Mouse (Mus musculus): Measurements from ENCODE around the gene Gm11213.

- TF ChIP-seq POLR2A (IDR thresholded peaks at IDR 0.05; ENCODE audit: borderline replicate concordance, low read depth, low read length) (no peak), CTCF (IDR thresholded peaks at IDR 0.05; ENCODE audit: low read depth, low read length) (no peak)
Observed at GRCm38 (mm10) chr4:63559127-63559697, 45.8 kb downstream of the Gm11213 start.

Measured in bone marrow macrophage, adult 2 months (primary cell).